Mouse (Mus musculus): ENCODE data around the gene Oser1. TPM values are rescaled to one million over a fixed set of nuclear protein-coding genes. Genes with fewer than 3 reads are reported as not detected.
"Not testable (repeated sequence)": the region's sequence is repeated elsewhere in the genome, so short reads cannot be mapped to it uniquely, and the experiment has no call there.

The Oser1 gene
- total RNA-seq (2017): 143 and 147 TPM in 2 replicates

DNA sequence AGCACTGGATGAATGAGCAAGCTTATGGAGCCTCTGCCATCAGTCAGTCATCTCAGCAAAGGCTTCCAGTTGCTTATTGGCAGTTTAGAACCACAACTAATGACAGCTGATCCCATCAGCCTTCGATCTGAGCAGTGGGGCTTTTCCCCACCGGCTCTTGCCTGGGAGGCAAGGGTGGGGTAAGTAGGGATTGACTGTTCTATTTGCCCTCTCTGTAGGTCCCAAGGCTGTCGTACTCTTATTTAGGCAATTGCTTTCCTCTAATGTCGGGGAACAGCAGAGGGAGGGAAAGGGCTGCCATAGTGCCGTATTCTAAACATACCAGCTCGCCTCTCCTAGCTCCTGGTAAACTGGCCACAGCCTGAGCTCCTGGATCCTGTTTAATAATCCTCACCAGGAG, at the start of gene Oser1:
Oser1 (minus strand) TSS at position 101 of the 400 bp plus-strand sequence.
- ATAC-seq (replicated peaks in 1 of 2; ENCODE audit: insufficient read depth in 1 of 2, low FRiP score in 2 of 2, low TSS enrichment in 1 of 2, low read depth in 1 of 2, poor library complexity in 2 of 2, severe bottlenecking in 2 of 2): no peak

GRCm38 (mm10) chr2:163472466-163472851, 48.0 kb upstream of the Oser1 start, which contains the start of gene Fitm2:
Gene Fitm2, minus strand, starts transcription at chr2:163472629.
- ATAC-seq (replicated peaks in 1 of 2; ENCODE audit: insufficient read depth in 1 of 2, low FRiP score in 2 of 2, low TSS enrichment in 1 of 2, low read depth in 1 of 2, poor library complexity in 2 of 2, severe bottlenecking in 2 of 2): peak; percentile 94 to 97

DNA sequence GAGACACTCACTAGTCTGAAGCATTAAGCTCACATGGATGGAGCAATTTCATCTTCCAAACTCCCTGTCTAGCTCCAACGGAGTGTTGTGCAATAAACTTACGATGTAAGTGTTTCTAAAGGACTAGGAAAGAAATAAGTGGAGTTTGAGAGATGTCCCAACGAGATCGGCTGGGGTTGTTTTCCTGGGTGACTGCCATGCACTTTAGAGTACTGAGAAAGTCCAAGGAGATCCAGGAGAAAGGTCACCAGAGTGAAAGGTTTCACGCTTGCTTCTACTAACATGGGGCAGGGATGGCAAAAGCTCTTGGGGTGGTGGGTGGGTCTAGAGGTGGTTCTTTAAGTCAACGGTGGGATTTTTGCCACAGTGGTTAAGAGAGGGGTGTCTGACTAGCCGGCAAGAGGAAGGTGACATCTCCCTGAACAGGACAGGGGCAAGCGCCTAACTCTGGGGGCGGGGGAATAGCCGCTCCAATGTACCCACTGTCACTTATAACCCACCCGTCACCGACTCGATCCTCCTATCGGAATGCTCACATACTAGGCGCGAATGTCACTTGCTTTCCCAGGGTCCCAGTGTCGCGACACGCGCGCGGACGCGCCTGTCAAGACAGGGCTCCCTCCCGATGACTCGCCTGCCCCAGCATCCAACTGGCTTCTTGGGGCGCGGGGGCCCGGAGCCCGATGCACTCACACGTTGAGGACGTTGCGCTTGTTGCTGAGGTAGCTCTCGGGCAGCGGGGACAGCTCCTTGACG, 47.4 kb upstream of the Oser1 start:
- ATAC-seq (replicated peaks in 1 of 2; ENCODE audit: insufficient read depth in 1 of 2, low FRiP score in 2 of 2, low TSS enrichment in 1 of 2, low read depth in 1 of 2, poor library complexity in 2 of 2, severe bottlenecking in 2 of 2): peak; percentile 34 to 38

DNA sequence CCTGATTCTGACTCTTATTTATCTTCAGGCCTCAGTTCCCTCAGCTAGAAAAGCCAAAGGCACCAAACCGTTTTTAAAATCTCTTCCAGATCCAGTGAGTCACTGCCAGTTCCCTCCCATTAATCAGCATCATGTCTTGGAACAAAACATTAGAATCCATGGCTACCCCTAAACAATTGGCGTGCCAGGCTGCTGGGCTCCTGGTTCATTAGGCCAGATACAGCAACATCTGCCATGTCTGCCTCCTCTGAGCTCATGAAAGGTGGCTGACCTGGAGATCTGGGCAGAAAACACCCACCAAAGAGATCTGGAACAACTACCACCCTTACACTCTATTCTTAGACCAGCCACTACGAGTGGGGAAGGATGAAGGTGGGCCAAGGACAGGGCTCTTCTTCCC, 46.6 kb upstream of the Oser1 start:
- ATAC-seq (replicated peaks in 1 of 2; ENCODE audit: insufficient read depth in 1 of 2, low FRiP score in 2 of 2, low TSS enrichment in 1 of 2, low read depth in 1 of 2, poor library complexity in 2 of 2, severe bottlenecking in 2 of 2): no peak

DNA sequence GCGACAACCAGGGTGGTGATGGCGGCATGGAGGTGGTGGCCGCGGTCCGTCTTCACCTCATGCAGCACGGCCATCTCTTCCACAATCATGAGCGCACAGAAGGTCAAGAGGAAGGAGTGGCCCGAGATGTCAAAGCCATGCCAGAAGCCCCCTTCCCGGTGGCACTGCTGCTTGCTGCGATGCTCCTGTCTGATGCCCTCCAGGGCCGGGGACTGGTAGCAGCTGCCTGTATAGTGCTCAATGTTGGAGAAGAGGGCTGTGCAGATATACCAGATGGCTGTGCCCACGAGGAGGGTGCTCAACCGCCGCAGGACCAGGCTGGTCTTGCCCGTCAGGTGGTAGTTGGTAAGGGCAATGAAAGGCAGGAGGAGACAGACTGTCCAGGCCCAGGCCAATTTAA, 45.2 kb upstream of the Oser1 start:
- no peak for ATAC-seq (replicated peaks in 1 of 2; ENCODE audit: insufficient read depth in 1 of 2, low FRiP score in 2 of 2, low TSS enrichment in 1 of 2, low read depth in 1 of 2, poor library complexity in 2 of 2, severe bottlenecking in 2 of 2)

- no peak for ATAC-seq (replicated peaks in 1 of 2; ENCODE audit: insufficient read depth in 1 of 2, low FRiP score in 2 of 2, low TSS enrichment in 1 of 2, low read depth in 1 of 2, poor library complexity in 2 of 2, severe bottlenecking in 2 of 2)
These were observed 44.4 kb upstream of the Oser1 start for GRCm38 (mm10) chr2:163468866-163469265.

DNA sequence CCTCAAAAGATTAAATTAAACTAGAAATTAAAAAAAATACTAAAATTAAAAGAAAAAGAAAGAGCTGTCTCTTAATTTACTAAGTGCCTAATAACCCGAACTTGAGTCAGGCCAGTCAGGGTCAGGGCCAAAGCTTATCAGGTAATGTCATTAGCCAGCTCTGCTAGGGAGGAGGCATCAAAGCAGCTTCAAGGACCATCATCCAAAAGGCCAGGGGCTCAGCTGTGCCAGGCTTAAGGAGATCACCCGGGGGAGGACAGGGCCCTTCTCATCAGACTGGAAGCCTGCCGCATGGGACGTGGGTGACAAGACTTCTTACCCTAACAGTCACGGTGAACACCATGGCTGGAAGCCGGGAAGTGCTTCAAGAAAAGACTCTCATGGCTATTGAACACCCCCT, 43.1 kb upstream of the Oser1 start:
- ATAC-seq (replicated peaks in 1 of 2; ENCODE audit: insufficient read depth in 1 of 2, low FRiP score in 2 of 2, low TSS enrichment in 1 of 2, low read depth in 1 of 2, poor library complexity in 2 of 2, severe bottlenecking in 2 of 2): no peak

GRCm38 (mm10) chr2:163466771-163467170, 42.3 kb upstream of the Oser1 start:
- no peak for ATAC-seq (replicated peaks in 1 of 2; ENCODE audit: insufficient read depth in 1 of 2, low FRiP score in 2 of 2, low TSS enrichment in 1 of 2, low read depth in 1 of 2, poor library complexity in 2 of 2, severe bottlenecking in 2 of 2)

GRCm38 (mm10) chr2:163464562-163464961, 40.1 kb upstream of the Oser1 start:
- no peak for ATAC-seq (replicated peaks in 1 of 2; ENCODE audit: insufficient read depth in 1 of 2, low FRiP score in 2 of 2, low TSS enrichment in 1 of 2, low read depth in 1 of 2, poor library complexity in 2 of 2, severe bottlenecking in 2 of 2)

- ATAC-seq (replicated peaks in 1 of 2; ENCODE audit: insufficient read depth in 1 of 2, low FRiP score in 2 of 2, low TSS enrichment in 1 of 2, low read depth in 1 of 2, poor library complexity in 2 of 2, severe bottlenecking in 2 of 2): no peak
These were observed 39.5 kb upstream of the Oser1 start for GRCm38 (mm10) chr2:163463998-163464397.

- ATAC-seq (replicated peaks in 1 of 2; ENCODE audit: insufficient read depth in 1 of 2, low FRiP score in 2 of 2, low TSS enrichment in 1 of 2, low read depth in 1 of 2, poor library complexity in 2 of 2, severe bottlenecking in 2 of 2): no peak
These were observed 38.8 kb upstream of the Oser1 start for GRCm38 (mm10) chr2:163463251-163463769.

- ATAC-seq (replicated peaks in 1 of 2; ENCODE audit: insufficient read depth in 1 of 2, low FRiP score in 2 of 2, low TSS enrichment in 1 of 2, low read depth in 1 of 2, poor library complexity in 2 of 2, severe bottlenecking in 2 of 2): no peak
These were observed 38.3 kb upstream of the Oser1 start for GRCm38 (mm10) chr2:163462801-163463200.

DNA sequence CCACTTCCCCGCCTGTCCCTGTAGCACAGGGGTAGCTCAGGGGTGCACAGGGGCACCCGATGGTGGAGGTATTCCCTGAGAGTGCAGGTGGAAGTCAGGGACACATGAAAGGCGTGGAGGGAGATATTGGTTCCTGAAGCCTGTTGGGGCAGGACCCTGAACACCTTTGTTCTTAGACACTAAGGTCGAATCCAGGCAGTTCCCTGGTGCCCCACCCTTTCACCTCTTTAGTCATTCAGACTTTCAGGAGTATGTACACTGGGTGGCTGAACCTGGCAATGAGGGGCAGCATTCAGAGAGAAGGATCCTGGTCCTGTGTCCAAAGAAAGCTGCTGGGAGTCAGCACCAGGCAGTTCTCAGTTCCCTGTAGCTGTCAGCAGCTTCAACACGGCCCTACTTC, 37.9 kb upstream of the Oser1 start:
- no peak for ATAC-seq (replicated peaks in 1 of 2; ENCODE audit: insufficient read depth in 1 of 2, low FRiP score in 2 of 2, low TSS enrichment in 1 of 2, low read depth in 1 of 2, poor library complexity in 2 of 2, severe bottlenecking in 2 of 2)

DNA sequence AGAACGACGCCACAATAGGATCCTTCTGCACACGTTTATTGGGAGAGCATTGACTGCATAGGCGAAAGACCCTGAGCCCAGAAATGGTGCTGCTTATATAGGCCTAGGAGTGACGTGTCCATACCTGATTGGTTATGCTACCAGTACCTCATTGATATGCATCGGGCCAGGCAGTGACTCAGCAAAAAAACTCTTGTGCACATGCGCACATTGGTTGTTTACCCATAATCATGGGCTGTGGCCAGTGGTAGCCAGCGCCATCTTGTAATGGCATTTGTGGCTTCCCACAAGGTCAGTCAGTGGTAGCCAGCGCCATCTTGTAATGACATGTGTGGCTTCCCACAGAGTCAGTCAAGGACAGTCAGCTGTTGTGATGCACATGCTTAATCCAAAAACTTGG, 36.8 kb upstream of the Oser1 start:
- not testable (repeated sequence) for ATAC-seq (replicated peaks in 1 of 2; ENCODE audit: insufficient read depth in 1 of 2, low FRiP score in 2 of 2, low TSS enrichment in 1 of 2, low read depth in 1 of 2, poor library complexity in 2 of 2, severe bottlenecking in 2 of 2)

DNA sequence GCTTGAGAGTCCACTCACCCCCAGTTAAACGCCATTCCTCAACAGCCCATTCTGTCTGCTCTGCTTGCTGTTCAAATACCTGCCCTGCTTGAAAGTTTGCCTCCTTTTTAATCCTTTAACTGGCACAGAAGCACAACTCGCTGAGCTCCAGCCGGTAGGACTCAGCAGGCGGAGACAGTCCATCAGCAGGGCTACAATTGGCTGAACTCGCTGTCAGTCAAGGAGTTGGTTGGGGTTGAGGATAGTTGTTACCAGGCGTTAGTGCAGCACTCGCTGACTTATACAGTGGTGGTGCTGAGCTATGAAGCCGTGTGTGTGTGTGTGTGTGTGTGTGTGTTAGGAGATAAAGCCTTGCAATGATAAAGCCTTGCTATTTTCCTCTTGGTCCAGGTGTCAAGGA, 36.1 kb upstream of the Oser1 start:
- ATAC-seq (replicated peaks in 1 of 2; ENCODE audit: insufficient read depth in 1 of 2, low FRiP score in 2 of 2, low TSS enrichment in 1 of 2, low read depth in 1 of 2, poor library complexity in 2 of 2, severe bottlenecking in 2 of 2): no peak

DNA sequence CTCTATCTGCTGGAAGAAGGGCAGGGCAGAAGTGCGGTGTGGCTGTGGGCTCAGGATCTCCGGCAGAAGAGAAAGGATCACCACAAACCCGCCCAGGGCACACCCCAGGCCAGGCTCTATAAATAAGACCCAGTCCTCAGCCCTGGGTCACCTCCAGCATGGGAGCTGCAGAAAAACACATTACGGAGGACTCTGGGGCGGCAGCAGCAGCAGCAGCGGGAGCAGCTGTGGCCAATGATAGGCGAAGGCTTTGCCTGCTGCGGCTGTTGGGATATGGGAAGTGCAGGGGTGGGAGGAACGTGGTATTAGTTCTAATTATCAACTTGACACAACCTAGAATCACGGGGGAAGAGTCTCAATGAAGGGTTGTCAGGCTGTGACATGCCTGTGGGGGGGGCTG, 34.9 kb upstream of the Oser1 start:
- 0 out of 4 replicates have a peak, but pooled peaks of 1 of the 2 experiments have one; percentile 18 for ATAC-seq (replicated peaks in 1 of 2; ENCODE audit: insufficient read depth in 1 of 2, low FRiP score in 2 of 2, low TSS enrichment in 1 of 2, low read depth in 1 of 2, poor library complexity in 2 of 2, severe bottlenecking in 2 of 2)

- ATAC-seq (replicated peaks in 1 of 2; ENCODE audit: insufficient read depth in 1 of 2, low FRiP score in 2 of 2, low TSS enrichment in 1 of 2, low read depth in 1 of 2, poor library complexity in 2 of 2, severe bottlenecking in 2 of 2): no peak
These were observed 34.2 kb upstream of the Oser1 start for GRCm38 (mm10) chr2:163458539-163459265.

GRCm38 (mm10) chr2:163453378-163453777, 28.9 kb upstream of the Oser1 start:
- no peak for ATAC-seq (replicated peaks in 1 of 2; ENCODE audit: insufficient read depth in 1 of 2, low FRiP score in 2 of 2, low TSS enrichment in 1 of 2, low read depth in 1 of 2, poor library complexity in 2 of 2, severe bottlenecking in 2 of 2)
